Mouse (Mus musculus) neural tube, embryonic 10.5 days (tissue): ENCODE data around the gene Pigp.

Experiments used
- DNase-seq: peaks from one replicate; pipeline ENCODE4 v3.0.0-alpha.2; 2017; ENCODE audit warnings: low spot score; ENCODE audit errors: extremely low spot score

The Pigp gene

GRCm38 (mm10) chr16:94371301-94371931 is at the start of gene Pigp:
Gene Pigp (minus strand): TSS chr16:94371842.
- peak; percentile 85 for DNase-seq

- no peak for DNase-seq
These were observed 48.9 kb upstream of the Pigp start for GRCm38 (mm10) chr16:94420498-94420897.

- no peak for DNase-seq
These were observed 42.5 kb upstream of the Pigp start for GRCm38 (mm10) chr16:94414151-94414550.

GRCm38 (mm10) chr16:94412760-94413159 is 41.1 kb upstream of the Pigp start:
- DNase-seq = no peak

GRCm38 (mm10) chr16:94412198-94412597 is 40.6 kb upstream of the Pigp start:
- no peak for DNase-seq

GRCm38 (mm10) chr16:94411287-94411686 is 39.6 kb upstream of the Pigp start:
- no peak for DNase-seq

- no peak for DNase-seq
These were observed 30.5 kb upstream of the Pigp start for GRCm38 (mm10) chr16:94402185-94402584.

- no peak for DNase-seq
These were observed 30.0 kb upstream of the Pigp start for GRCm38 (mm10) chr16:94401636-94402035.

GRCm38 (mm10) chr16:94399141-94399540 is 27.5 kb upstream of the Pigp start:
- no peak for DNase-seq

GRCm38 (mm10) chr16:94396641-94397040 is 25.0 kb upstream of the Pigp start:
- DNase-seq = no peak

GRCm38 (mm10) chr16:94395051-94395450 is 23.4 kb upstream of the Pigp start:
- DNase-seq = no peak

GRCm38 (mm10) chr16:94392299-94392698 is 20.7 kb upstream of the Pigp start:
- DNase-seq = no peak

- no peak for DNase-seq
These were observed 16.0 kb upstream of the Pigp start for GRCm38 (mm10) chr16:94387690-94388089.

GRCm38 (mm10) chr16:94383277-94383676 is 11.6 kb upstream of the Pigp start:
- DNase-seq = no peak

- DNase-seq = no peak
These were observed 7.7 kb upstream of the Pigp start for GRCm38 (mm10) chr16:94379386-94379785.

- no peak for DNase-seq
These were observed 734 bp downstream of the Pigp start for GRCm38 (mm10) chr16:94370915-94371300.

- DNase-seq = peak; percentile 95
These were observed 1.3 kb downstream of the Pigp start, which contains the start of gene Ttc3 for GRCm38 (mm10) chr16:94370173-94370914. Gene Ttc3 (plus strand): TSS chr16:94370618.

GRCm38 (mm10) chr16:94369596-94370172 is 2.0 kb downstream of the Pigp start:
- DNase-seq = no peak

- DNase-seq = no peak
These were observed 6.2 kb downstream of the Pigp start for GRCm38 (mm10) chr16:94365435-94365834.

- DNase-seq = no peak
These were observed 7.8 kb downstream of the Pigp start for GRCm38 (mm10) chr16:94363814-94364213.

GRCm38 (mm10) chr16:94362174-94362873 is 9.3 kb downstream of the Pigp start:
- no peak for DNase-seq
